Mouse (Mus musculus) macrophage (primary cell): ENCODE measurements at regions not wholly inside any gene's neighbourhood (a gene's known extent, or its start where the extent isn't known, plus 50 kb on each side); places are given as distances from the start of the nearest gene placed in this dataset.

ENCODE experiments used
- H3K27ac ChIP-seq: fragments of 350-480 bp; formaldehyde crosslinking; 2 replicates; pipeline ENCODE4 v1.9.0; 2021
- H3K36me3 ChIP-seq: fragments of 350-480 bp; formaldehyde crosslinking; 2 replicates; pipeline ENCODE4 v1.9.0; 2021; ENCODE audit errors: inconsistent target
- H3K4me3 ChIP-seq: fragments of 350-480 bp; formaldehyde crosslinking; 2 replicates; pipeline ENCODE4 v1.9.0; 2021; ENCODE audit errors: inconsistent target
- H3K79me2 ChIP-seq: fragments of 350-480 bp; formaldehyde crosslinking; 2 replicates; pipeline ENCODE4 v1.9.0; 2021; ENCODE audit errors: inconsistent target
- WGBS: methylation state at CpG from one replicate; pipeline ENCODE4 v1.1.7; 2026; ENCODE audit warnings: inconsistent platforms; ENCODE audit not compliant: missing documents; 5-methylcytosine and 5-hydroxymethylcytosine counted together

GRCm38 (mm10) chr5:101596996-101597395 is 67.8 kb downstream of the Nkx6-1 start:
- H3K4me3 ChIP-seq: no peak overlapping the region
- H3K36me3 ChIP-seq: no peaks in the 10 kb centered on the region
- H3K27ac ChIP-seq: no peak overlapping the region
- H3K79me2 ChIP-seq: no peaks in the 10 kb centered on the region
- WGBS: 91% methylated on average over 9 of the region's 9 CpGs

GRCm38 (mm10) chr5:101591236-101591635 is 73.6 kb downstream of the Nkx6-1 start:
- WGBS: 98% methylated on average over 5 of the region's 5 CpGs
- no peaks in the 10 kb centered on the region for H3K36me3 ChIP-seq
- H3K79me2 ChIP-seq: no peaks in the 10 kb centered on the region
- no peak overlapping the region for H3K27ac ChIP-seq
- H3K4me3 ChIP-seq: no peak overlapping the region

- Histone ChIP-seq H3K27ac (no peak overlapping the region), H3K36me3 (no peaks in the 10 kb centered on the region), H3K79me2 (no peaks in the 10 kb centered on the region), H3K4me3 (no peak overlapping the region)
- 68% methylated on average over 13 of the region's 13 CpGs for WGBS
Measured at GRCm38 (mm10) chr5:101590341-101591124, 74.3 kb downstream of the Nkx6-1 start.

GRCm38 (mm10) chr5:101572966-101573365 is 91.8 kb downstream of the Nkx6-1 start:
- no peaks in the 10 kb centered on the region for H3K36me3 ChIP-seq
- WGBS: 94% methylated on average over 15 of the region's 15 CpGs
- no peaks in the 10 kb centered on the region for H3K79me2 ChIP-seq
- H3K4me3 ChIP-seq: no peak overlapping the region
- H3K27ac ChIP-seq: no peak overlapping the region

GRCm38 (mm10) chr5:101565770-101566169 is 99.0 kb downstream of the Nkx6-1 start:
- H3K4me3 ChIP-seq: no peak overlapping the region
- H3K79me2 ChIP-seq: no peaks in the 10 kb centered on the region
- H3K36me3 ChIP-seq: no peaks in the 10 kb centered on the region
- WGBS: 73% methylated on average over 7 of the region's 7 CpGs
- H3K27ac ChIP-seq: no peak overlapping the region

- H3K27ac ChIP-seq: no peak overlapping the region
- H3K36me3 ChIP-seq: no peaks in the 10 kb centered on the region
- no peaks in the 10 kb centered on the region for H3K79me2 ChIP-seq
- H3K4me3 ChIP-seq: no peak overlapping the region
Measured at GRCm38 (mm10) chr5:101560366-101560765, 104.4 kb downstream of the Nkx6-1 start.

GRCm38 (mm10) chr5:101558279-101558987 is 106.4 kb downstream of the Nkx6-1 start:
- Histone ChIP-seq H3K79me2 (no peaks in the 10 kb centered on the region), H3K27ac (no peak overlapping the region), H3K4me3 (no peak overlapping the region), H3K36me3 (no peaks in the 10 kb centered on the region)
- WGBS: 87% methylated on average over 13 of the region's 13 CpGs

- Histone ChIP-seq H3K4me3 (no peak overlapping the region), H3K36me3 (no peaks in the 10 kb centered on the region), H3K79me2 (no peaks in the 10 kb centered on the region), H3K27ac (no peak overlapping the region)
- WGBS: 83% methylated on average over 3 of the region's 3 CpGs
Measured at GRCm38 (mm10) chr5:101557156-101557555, 107.6 kb downstream of the Nkx6-1 start.

- 84% methylated on average over 13 of the region's 13 CpGs for WGBS
- no peak overlapping the region for H3K4me3 ChIP-seq
- H3K36me3 ChIP-seq: no peaks in the 10 kb centered on the region
- H3K79me2 ChIP-seq: no peaks in the 10 kb centered on the region
- no peak overlapping the region for H3K27ac ChIP-seq
Measured at GRCm38 (mm10) chr5:101543326-101543725, 121.5 kb downstream of the Nkx6-1 start.

- Histone ChIP-seq H3K4me3 (no peak overlapping the region), H3K79me2 (no peaks in the 10 kb centered on the region), H3K36me3 (no peaks in the 10 kb centered on the region), H3K27ac (no peak overlapping the region)
- WGBS: 60% methylated on average over 1 of the region's 1 CpGs
Measured at GRCm38 (mm10) chr5:101539818-101540217, 125.0 kb downstream of the Nkx6-1 start.

- WGBS: 52% methylated on average over 10 of the region's 10 CpGs
- H3K36me3 ChIP-seq: no peaks in the 10 kb centered on the region
- H3K79me2 ChIP-seq: no peaks in the 10 kb centered on the region
- no peak overlapping the region for H3K4me3 ChIP-seq
- no peak overlapping the region for H3K27ac ChIP-seq
Measured at GRCm38 (mm10) chr5:101539254-101539549, 125.6 kb downstream of the Nkx6-1 start.

GRCm38 (mm10) chr5:101538410-101539253 is 126.2 kb downstream of the Nkx6-1 start:
- Histone ChIP-seq H3K4me3 (no peak overlapping the region), H3K36me3 (no peaks in the 10 kb centered on the region), H3K27ac (no peak overlapping the region), H3K79me2 (no peaks in the 10 kb centered on the region)
- WGBS: 11% methylated on average over 23 of the region's 24 CpGs

GRCm38 (mm10) chr5:101537518-101538380 is 127.0 kb downstream of the Nkx6-1 start:
- Histone ChIP-seq H3K36me3 (no peaks in the 10 kb centered on the region), H3K27ac (no peak overlapping the region), H3K79me2 (no peaks in the 10 kb centered on the region), H3K4me3 (no peak overlapping the region)
- 25% methylated on average over 23 of the region's 23 CpGs for WGBS

- WGBS: 85% methylated on average over 5 of the region's 5 CpGs
- H3K36me3 ChIP-seq: no peaks in the 10 kb centered on the region
- no peak overlapping the region for H3K4me3 ChIP-seq
- no peak overlapping the region for H3K27ac ChIP-seq
- H3K79me2 ChIP-seq: no peaks in the 10 kb centered on the region
Measured at GRCm38 (mm10) chr5:101535451-101535850, 129.3 kb downstream of the Nkx6-1 start.
